Mouse (Mus musculus): ENCODE measurements around the gene Phrf1. TPM values are rescaled to one million over a fixed set of nuclear protein-coding genes. Genes with fewer than 3 reads are reported as not detected.

The Phrf1 gene
- polyA plus RNA-seq, 1 experiment, result 32.0 TPM

DNA sequence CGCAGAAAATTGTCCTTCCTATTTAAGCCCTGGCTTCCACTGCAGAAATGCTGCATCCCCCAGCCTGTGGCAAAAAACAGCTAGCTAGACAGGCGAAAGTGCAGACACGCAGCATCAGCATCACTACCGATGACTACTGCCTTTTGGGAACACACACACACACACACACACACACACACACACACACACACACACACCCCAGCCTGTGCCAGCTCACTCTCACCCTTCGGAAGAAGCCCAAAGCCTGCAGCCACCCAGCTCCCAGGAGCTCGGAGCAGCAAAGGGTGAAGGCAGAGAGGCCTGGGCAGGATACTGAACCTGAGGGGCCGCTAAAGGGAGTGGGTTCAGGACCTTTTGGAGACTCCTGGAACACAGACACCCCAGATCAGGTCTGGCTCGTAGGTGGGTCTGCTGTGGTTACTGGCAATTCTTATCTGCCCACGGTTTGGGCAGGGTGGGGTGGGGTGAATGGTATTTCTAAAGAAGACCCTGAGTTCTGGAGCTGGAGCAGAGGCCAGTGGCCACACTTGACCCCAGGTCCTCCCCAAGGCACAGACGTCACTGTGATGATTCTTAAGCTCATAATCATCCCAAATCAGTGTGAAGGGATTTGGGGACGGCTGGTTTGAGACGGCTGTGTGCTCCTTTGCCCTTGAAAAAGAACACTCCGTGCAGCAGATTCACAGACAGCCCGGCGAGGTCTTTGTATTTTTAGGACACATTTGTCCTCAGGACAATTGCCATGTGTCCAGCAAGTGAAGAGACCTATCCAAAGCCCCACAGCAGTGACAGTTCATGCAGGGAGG lies 64.2 kb downstream of the Phrf1 start:
- no peak for DNase-seq
- no peak for TF ChIP-seq CTCF (IDR thresholded peaks at IDR 0.05; ENCODE audit: borderline replicate concordance, insufficient read depth, low read depth, low read length)
- no peak for TF ChIP-seq POLR2A (IDR thresholded peaks at IDR 0.05; ENCODE audit: borderline replicate concordance, insufficient read depth, low read length)

DNA sequence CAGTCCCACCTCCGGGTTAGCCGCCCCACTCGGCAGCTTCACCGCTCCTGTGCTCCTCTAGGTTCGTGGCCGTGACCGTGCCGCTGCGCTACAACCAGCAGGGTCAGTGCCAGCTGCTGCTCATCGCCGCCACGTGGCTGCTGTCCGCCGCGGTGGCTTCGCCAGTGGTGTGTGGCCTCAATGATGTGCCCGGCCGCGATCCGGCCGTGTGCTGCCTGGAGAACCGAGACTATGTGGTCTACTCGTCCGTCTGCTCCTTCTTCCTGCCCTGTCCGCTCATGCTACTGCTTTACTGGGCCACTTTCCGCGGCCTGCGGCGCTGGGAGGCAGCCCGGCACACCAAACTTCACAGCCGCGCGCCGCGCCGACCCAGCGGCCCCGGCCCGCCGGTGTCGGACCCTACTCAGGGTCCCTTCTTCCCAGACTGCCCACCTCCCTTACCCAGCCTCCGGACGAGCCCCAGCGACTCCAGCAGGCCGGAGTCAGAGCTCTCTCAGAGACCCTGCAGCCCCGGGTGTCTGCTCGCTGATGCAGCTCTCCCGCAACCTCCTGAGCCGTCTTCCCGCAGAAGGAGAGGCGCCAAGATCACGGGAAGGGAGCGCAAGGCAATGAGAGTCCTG lies 65.4 kb downstream of the Phrf1 start:
- no peak; the same call in 1 of the 2 replicates for TF ChIP-seq CTCF (IDR thresholded peaks at IDR 0.05; ENCODE audit: borderline replicate concordance, insufficient read depth, low read depth, low read length)
- TF ChIP-seq POLR2A (IDR thresholded peaks at IDR 0.05; ENCODE audit: borderline replicate concordance, insufficient read depth, low read length), result no peak
- no peaks in the 10 kb centered on the region; the same call in 1 of the 2 replicates for H3K27me3 ChIP-seq (ENCODE audit: control insufficient read depth, insufficient read depth, low read length)
- 1% methylated on average over 53 of the region's 53 CpGs for WGBS
- peak overlapping the region; percentile 35 for H3K4me3 ChIP-seq (replicated peaks; ENCODE audit: insufficient read depth, low read depth, low read length)
- DNase-seq, result peak in 1 of 2 experiments; percentile 53
- H3K27ac ChIP-seq (ENCODE audit: insufficient read depth, low read length), result no peak overlapping the region
- no peaks in the 10 kb centered on the region for H3K4me1 ChIP-seq (ENCODE audit: control insufficient read depth, insufficient read depth, low read length)

More for the DNA sequence above, 64.2 kb downstream of the Phrf1 start:
- H3K27me3 ChIP-seq (ENCODE audit: control insufficient read depth, insufficient read depth, low read length), result no peaks in the 10 kb centered on the region; the same call in 1 of the 2 replicates
- H3K27ac ChIP-seq (ENCODE audit: insufficient read depth, low read length), result no peak overlapping the region
- H3K4me1 ChIP-seq (ENCODE audit: control insufficient read depth, insufficient read depth, low read length), result no peaks in the 10 kb centered on the region
- WGBS, result 83% methylated on average over 15 of the region's 15 CpGs
- H3K4me3 ChIP-seq (replicated peaks; ENCODE audit: insufficient read depth, low read depth, low read length), result no peak overlapping the region

DNA sequence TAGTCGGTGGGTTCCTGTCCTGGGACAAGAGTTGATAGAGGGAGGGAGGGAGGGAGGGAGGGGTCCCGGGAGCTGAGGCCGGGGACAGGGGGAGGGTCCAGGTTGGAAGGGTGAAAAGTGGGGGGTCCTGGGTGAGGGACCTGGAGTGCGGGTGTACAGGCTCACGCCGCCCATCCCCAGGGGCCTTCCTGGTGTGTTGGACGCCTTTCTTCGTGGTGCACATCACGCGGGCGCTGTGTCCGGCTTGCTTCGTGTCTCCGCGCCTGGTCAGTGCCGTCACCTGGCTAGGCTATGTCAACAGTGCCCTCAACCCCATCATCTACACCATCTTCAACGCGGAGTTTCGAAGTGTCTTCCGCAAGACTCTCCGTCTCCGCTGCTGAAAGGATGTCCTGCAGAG lies 65.9 kb downstream of the Phrf1 start:
- H3K4me3 ChIP-seq (replicated peaks; ENCODE audit: insufficient read depth, low read depth, low read length), result no peak overlapping the region
- WGBS, result 16% methylated on average over 22 of the region's 22 CpGs

DNA sequence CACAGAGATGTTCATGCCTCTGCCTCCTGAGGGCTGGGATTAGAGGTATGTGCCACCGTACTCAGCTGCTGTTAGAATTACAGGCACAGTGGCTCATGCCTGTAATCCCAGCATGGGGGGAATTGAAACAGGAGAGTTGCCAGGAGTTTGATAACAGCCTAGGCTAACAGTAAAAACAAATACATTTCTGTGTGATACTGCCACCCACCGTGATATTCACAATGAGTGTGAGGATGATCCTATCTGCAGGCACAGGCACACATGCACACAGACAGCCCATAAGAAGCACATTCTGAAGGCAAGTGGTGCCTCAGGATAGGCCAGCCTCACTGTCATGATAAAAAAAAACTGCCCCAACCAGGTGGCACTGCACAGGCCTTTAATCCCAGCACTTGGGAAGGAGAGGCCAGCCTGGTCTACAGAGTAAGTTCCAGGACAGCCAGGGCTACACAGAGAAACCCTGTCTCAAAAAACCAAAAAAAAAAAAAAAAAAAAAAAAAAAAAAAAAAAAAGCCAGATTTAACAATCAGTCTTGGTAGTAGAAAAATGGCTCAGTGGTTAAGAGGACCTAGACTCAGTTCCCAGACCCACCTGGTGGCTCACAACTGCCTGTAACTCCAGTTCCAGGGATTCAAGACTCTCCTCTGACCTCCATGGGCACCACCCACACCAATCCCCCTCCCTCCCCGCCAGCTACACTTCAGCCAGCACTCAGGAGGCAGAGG lies 69.5 kb downstream of the Phrf1 start:
- DNase-seq, result no peak
- WGBS, result 61% methylated on average over 3 of the region's 3 CpGs
- no peak overlapping the region for H3K27ac ChIP-seq (ENCODE audit: insufficient read depth, low read length)
- no peak overlapping the region for H3K4me3 ChIP-seq (replicated peaks; ENCODE audit: insufficient read depth, low read depth, low read length)
- TF ChIP-seq CTCF (IDR thresholded peaks at IDR 0.05; ENCODE audit: borderline replicate concordance, insufficient read depth, low read depth, low read length) (no peak), POLR2A (IDR thresholded peaks at IDR 0.05; ENCODE audit: borderline replicate concordance, insufficient read depth, low read length) (no peak)
- H3K4me1 ChIP-seq (ENCODE audit: control insufficient read depth, insufficient read depth, low read length), result peaks cover 6% of the 10 kb centered on the region
- no peaks in the 10 kb centered on the region; the same call in 1 of the 2 replicates for H3K27me3 ChIP-seq (ENCODE audit: control insufficient read depth, insufficient read depth, low read length)

More for the DNA sequence above, 65.9 kb downstream of the Phrf1 start:
- Histone ChIP-seq H3K27ac (ENCODE audit: insufficient read depth, low read length) (no peak overlapping the region), H3K4me1 (ENCODE audit: control insufficient read depth, insufficient read depth, low read length) (no peaks in the 10 kb centered on the region), H3K27me3 (ENCODE audit: control insufficient read depth, insufficient read depth, low read length) (no peaks in the 10 kb centered on the region; the same call in 1 of the 2 replicates)
- no peak for DNase-seq
- TF ChIP-seq POLR2A (IDR thresholded peaks at IDR 0.05; ENCODE audit: borderline replicate concordance, insufficient read depth, low read length) (no peak), CTCF (IDR thresholded peaks at IDR 0.05; ENCODE audit: borderline replicate concordance, insufficient read depth, low read depth, low read length) (no peak)

DNA sequence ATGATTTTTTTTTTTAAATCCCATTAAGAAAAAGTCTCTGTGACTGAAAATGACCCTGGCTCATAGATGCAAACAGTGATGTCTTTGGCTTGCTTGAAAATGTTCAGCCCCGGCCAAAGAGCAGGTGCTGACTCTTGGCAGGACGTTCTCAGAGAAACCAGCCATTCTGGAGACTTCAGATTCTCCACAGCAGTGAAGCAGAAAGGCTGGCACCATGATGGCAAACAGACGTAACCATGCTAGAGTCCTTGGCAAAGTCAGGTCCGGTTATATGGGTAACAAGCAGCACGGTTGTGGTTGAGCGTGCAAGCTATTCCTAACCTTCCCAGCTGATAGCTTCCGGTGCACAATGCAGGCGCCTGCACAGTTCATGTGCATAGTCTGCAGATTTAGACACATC lies 70.6 kb downstream of the Phrf1 start:
- peak; percentile 72 to 92 for DNase-seq
- TF ChIP-seq CTCF (IDR thresholded peaks at IDR 0.05; ENCODE audit: borderline replicate concordance, insufficient read depth, low read depth, low read length) (no peak), POLR2A (IDR thresholded peaks at IDR 0.05; ENCODE audit: borderline replicate concordance, insufficient read depth, low read length) (no peak)
- no peaks in the 10 kb centered on the region; the same call in 1 of the 2 replicates for H3K27me3 ChIP-seq (ENCODE audit: control insufficient read depth, insufficient read depth, low read length)
- H3K4me1 ChIP-seq (ENCODE audit: control insufficient read depth, insufficient read depth, low read length), result peaks cover 6% of the 10 kb centered on the region
- H3K27ac ChIP-seq (ENCODE audit: insufficient read depth, low read length), result no peak overlapping the region
- WGBS, result 32% methylated on average over 8 of the region's 8 CpGs
- H3K4me3 ChIP-seq (replicated peaks; ENCODE audit: insufficient read depth, low read depth, low read length), result no peak overlapping the region

DNA sequence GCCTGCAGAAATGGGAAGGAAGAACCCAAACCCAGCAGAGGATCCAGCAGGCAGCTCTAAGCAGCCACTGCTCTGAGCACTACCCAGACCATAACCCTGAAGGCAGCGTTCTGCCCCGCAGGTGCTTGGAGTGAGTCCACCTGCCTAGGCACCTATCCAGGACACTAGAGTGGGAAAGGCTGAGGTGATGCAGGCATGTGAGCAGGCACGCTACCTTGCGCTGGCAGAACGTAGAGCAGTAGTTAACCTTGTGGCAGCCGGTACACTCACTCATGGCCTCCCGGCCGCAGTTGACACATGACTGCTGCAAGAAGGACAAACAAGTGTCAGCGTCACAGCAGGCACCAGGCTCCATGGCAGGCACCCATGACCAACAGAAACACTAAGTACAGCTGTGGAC lies 72.8 kb downstream of the Phrf1 start:
- Histone ChIP-seq H3K27me3 (ENCODE audit: control insufficient read depth, insufficient read depth, low read length) (no peaks in the 10 kb centered on the region), H3K4me1 (ENCODE audit: control insufficient read depth, insufficient read depth, low read length) (peaks cover 6% of the 10 kb centered on the region), H3K4me3 (replicated peaks; ENCODE audit: insufficient read depth, low read depth, low read length) (no peak overlapping the region), H3K27ac (ENCODE audit: insufficient read depth, low read length) (no peak overlapping the region)
- 27% methylated on average over 9 of the region's 9 CpGs for WGBS
- peak; percentile 84 for DNase-seq
- TF ChIP-seq CTCF (IDR thresholded peaks at IDR 0.05; ENCODE audit: borderline replicate concordance, insufficient read depth, low read depth, low read length) (no peak), POLR2A (IDR thresholded peaks at IDR 0.05; ENCODE audit: borderline replicate concordance, insufficient read depth, low read length) (no peak)

DNA sequence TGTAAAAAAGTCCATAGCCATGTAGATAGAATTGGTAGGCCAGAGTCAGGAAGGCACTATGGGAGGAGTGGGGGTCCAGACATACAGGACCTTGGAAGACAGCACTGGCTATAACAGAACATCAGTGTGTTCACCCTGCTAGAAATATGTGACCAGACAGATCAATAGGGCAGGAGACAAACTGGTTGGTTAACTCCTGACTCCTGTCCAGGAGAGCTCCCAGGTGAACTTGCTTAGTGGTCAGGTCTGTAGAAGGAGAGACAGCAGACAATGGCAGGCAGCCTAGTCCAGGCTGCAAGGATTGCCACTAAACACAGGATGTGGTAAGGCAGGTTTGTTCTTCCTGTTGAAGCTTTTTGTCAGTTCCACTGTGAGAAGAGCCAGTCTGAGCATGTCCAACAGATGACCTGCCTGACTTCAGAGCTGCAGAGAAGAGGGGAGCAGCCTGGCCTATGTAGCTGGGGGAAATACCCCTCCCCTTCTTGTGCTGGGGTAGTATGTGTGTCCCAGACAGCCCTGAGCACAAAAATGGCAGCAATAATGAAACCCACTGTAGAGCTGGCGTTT lies 74.2 kb downstream of the Phrf1 start:
- H3K4me1 ChIP-seq (ENCODE audit: control insufficient read depth, insufficient read depth, low read length), result peaks cover 6% of the 10 kb centered on the region
- no peaks in the 10 kb centered on the region for H3K27me3 ChIP-seq (ENCODE audit: control insufficient read depth, insufficient read depth, low read length)
- no peak for DNase-seq
- H3K4me3 ChIP-seq (replicated peaks; ENCODE audit: insufficient read depth, low read depth, low read length), result no peak overlapping the region
- TF ChIP-seq POLR2A (IDR thresholded peaks at IDR 0.05; ENCODE audit: borderline replicate concordance, insufficient read depth, low read length) (no peak), CTCF (IDR thresholded peaks at IDR 0.05; ENCODE audit: borderline replicate concordance, insufficient read depth, low read depth, low read length) (no peak)
- 96% methylated on average over 1 of the region's 1 CpGs for WGBS
- no peak overlapping the region for H3K27ac ChIP-seq (ENCODE audit: insufficient read depth, low read length)

All from cerebellum, adult 2 months (tissue).